Mouse (Mus musculus): Measurements from ENCODE around the gene Catsperz. TPM values are rescaled to one million over a fixed set of nuclear protein-coding genes. Genes with fewer than 3 reads are reported as not detected.
A peak's percentile ranks its signal among the peaks of the same experiment; 100 is the strongest.

Gene Catsperz
- polyA plus RNA-seq, 1 experiment, result 0.16 TPM

DNA sequence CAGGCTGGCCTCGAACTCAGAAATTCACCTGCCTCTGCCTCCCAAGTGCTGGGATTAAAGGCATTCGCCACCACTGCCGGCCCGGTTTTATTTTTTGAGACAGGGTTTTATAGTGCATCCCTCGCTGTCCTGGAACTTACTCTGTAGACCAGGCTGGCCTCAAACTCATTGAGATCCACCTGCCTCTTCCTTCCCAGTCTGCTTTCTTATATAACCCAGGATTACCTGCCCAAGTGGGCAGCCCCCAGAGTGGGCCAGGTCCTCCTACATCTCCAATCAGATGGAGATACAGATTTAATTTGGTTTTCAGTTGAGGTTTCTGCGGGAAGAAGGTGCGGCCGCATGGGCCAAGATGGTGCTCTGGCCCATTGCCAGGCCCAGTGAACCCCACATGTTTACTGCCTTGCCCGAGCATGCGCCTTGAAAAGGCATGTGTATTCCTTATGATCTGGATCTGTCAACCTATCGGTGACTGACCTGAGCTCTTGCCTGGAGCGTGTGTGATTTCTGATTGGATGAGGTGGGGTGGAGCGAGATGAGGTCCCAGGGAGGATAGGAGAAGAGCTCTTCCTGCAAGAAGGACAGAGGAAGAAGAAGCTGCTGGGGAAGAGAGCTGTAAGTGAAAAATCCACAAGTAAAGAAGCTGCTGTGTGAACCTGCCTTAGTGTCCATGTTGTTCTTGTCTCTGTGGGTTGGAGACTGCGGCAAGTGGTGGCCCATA is 31.3 kb downstream of the Catsperz start:
- no peak for TF ChIP-seq CTCF (IDR thresholded peaks at IDR 0.05; ENCODE audit: control insufficient read depth, insufficient read depth, insufficient read length)
- no peak for TF ChIP-seq MYOD1 (IDR thresholded peaks at IDR 0.05; ENCODE audit: control insufficient read depth, insufficient read length, low read depth)
- TF ChIP-seq MAX (IDR thresholded peaks at IDR 0.05), result no peak
- no peak for TF ChIP-seq CEBPB (IDR thresholded peaks at IDR 0.05; ENCODE audit: low read depth)
- no peak for TF ChIP-seq MYOG (IDR thresholded peaks at IDR 0.05; ENCODE audit: control insufficient read depth, extremely low read depth, insufficient read length)
- no peak for TF ChIP-seq FOSL1 (IDR thresholded peaks at IDR 0.05; ENCODE audit: insufficient read depth, low read length, poor library complexity, severe bottlenecking)
- no peak for TF ChIP-seq USF1 (IDR thresholded peaks at IDR 0.05; ENCODE audit: low read depth)
- Histone ChIP-seq H3K79me2 (ENCODE audit: control insufficient read depth, insufficient read depth) (no peaks in the 10 kb centered on the region), H3K27me3 (ENCODE audit: control insufficient read depth, insufficient read depth, insufficient read length) (no peaks in the 10 kb centered on the region), H3ac (ENCODE audit: control insufficient read depth, insufficient read length, low read depth) (no peak overlapping the region), H3K36me3 (ENCODE audit: control insufficient read depth, insufficient read depth) (no peaks in the 10 kb centered on the region), H3K79me3 (ENCODE audit: low read depth) (no peaks in the 10 kb centered on the region), H3K4me3 (ENCODE audit: insufficient read depth, poor library complexity, severe bottlenecking) (no peak overlapping the region)

GRCm38 (mm10) chr19:6892512-6892911 is 32.7 kb downstream of the Catsperz start:
- H3K27me3 ChIP-seq (ENCODE audit: control insufficient read depth, insufficient read depth, insufficient read length), result no peaks in the 10 kb centered on the region
- no peaks in the 10 kb centered on the region for H3K79me3 ChIP-seq (ENCODE audit: low read depth)
- TF ChIP-seq CEBPB (IDR thresholded peaks at IDR 0.05; ENCODE audit: low read depth) (no peak), FOSL1 (IDR thresholded peaks at IDR 0.05; ENCODE audit: insufficient read depth, low read length, poor library complexity, severe bottlenecking) (no peak), MYOG (IDR thresholded peaks at IDR 0.05; ENCODE audit: control insufficient read depth, extremely low read depth, insufficient read length) (no peak)
- H3K79me2 ChIP-seq (ENCODE audit: control insufficient read depth, insufficient read depth), result no peaks in the 10 kb centered on the region
- no peaks in the 10 kb centered on the region for H3K36me3 ChIP-seq (ENCODE audit: control insufficient read depth, insufficient read depth)
- no peak overlapping the region for H3ac ChIP-seq (ENCODE audit: control insufficient read depth, insufficient read length, low read depth)
- H3K4me3 ChIP-seq (ENCODE audit: insufficient read depth, poor library complexity, severe bottlenecking), result no peak overlapping the region

GRCm38 (mm10) chr19:6877965-6878364 is 47.2 kb downstream of the Catsperz start:
- Histone ChIP-seq H3ac (ENCODE audit: control insufficient read depth, insufficient read length, low read depth) (no peak overlapping the region), H3K36me3 (ENCODE audit: control insufficient read depth, insufficient read depth) (no peaks in the 10 kb centered on the region), H3K79me3 (ENCODE audit: low read depth) (no peaks in the 10 kb centered on the region), H3K27me3 (ENCODE audit: control insufficient read depth, insufficient read depth, insufficient read length) (no peaks in the 10 kb centered on the region), H3K79me2 (ENCODE audit: control insufficient read depth, insufficient read depth) (no peaks in the 10 kb centered on the region), H3K4me3 (ENCODE audit: insufficient read depth, poor library complexity, severe bottlenecking) (no peak overlapping the region)
- no peak for TF ChIP-seq MAX (IDR thresholded peaks at IDR 0.05)
- TF ChIP-seq MYOD1 (IDR thresholded peaks at IDR 0.05; ENCODE audit: control insufficient read depth, insufficient read length, low read depth), result no peak
- no peak for TF ChIP-seq USF1 (IDR thresholded peaks at IDR 0.05; ENCODE audit: low read depth)
- no peak for TF ChIP-seq MYOG (IDR thresholded peaks at IDR 0.05; ENCODE audit: control insufficient read depth, extremely low read depth, insufficient read length)

DNA sequence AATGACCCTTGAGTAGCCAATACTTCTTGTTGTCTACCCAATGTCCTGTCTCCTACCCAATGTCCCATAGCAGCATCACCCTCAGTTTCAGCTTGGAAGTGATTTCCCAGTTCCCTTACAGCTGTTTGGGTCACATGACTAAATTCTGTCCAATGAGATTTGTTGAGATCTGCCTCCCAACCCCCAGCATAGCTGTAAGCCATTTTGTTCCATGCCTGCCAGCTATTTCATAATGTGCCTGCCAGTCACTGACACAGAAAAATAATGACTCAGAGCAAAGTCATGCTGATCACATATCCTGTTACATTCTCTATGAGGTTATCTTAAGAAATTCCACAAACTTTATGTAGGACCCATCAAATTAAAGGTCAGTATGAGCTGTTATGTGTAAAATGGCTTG is 48.4 kb downstream of the Catsperz start:
- no peaks in the 10 kb centered on the region for H3K79me2 ChIP-seq (ENCODE audit: control insufficient read depth, insufficient read depth)
- TF ChIP-seq CEBPB (IDR thresholded peaks at IDR 0.05; ENCODE audit: low read depth) (peak; percentile 93), CTCF (IDR thresholded peaks at IDR 0.05; ENCODE audit: control insufficient read depth, insufficient read depth, insufficient read length) (no peak), USF1 (IDR thresholded peaks at IDR 0.05; ENCODE audit: low read depth) (peak; percentile 97), FOSL1 (IDR thresholded peaks at IDR 0.05; ENCODE audit: insufficient read depth, low read length, poor library complexity, severe bottlenecking) (peak; percentile 98), MAX (IDR thresholded peaks at IDR 0.05) (peak; percentile 39), MYOD1 (IDR thresholded peaks at IDR 0.05; ENCODE audit: control insufficient read depth, insufficient read length, low read depth) (peak; percentile 40), MYOG (IDR thresholded peaks at IDR 0.05; ENCODE audit: control insufficient read depth, extremely low read depth, insufficient read length) (no peak)

DNA sequence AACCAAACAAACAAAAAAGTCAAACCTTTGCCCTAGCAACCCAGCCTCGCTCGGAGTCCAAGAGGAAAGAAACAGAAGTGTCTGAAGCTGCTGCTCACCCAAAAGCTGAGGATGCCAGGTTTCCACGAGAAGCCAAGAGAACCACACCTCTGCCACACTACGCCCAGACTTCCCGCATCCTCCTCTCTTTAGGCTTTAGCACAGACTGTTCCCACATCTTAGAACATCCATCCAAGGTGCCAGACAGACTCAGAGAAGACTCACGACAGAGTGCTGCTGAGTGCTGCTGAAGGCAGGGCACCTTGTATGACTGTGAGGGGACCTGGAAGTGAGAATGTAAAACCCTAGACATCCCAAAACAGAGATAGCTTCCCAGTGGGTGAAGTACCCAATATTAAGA is 49.3 kb downstream of the Catsperz start:
- Histone ChIP-seq H3ac (ENCODE audit: control insufficient read depth, insufficient read length, low read depth) (no peak overlapping the region), H3K36me3 (ENCODE audit: control insufficient read depth, insufficient read depth) (no peaks in the 10 kb centered on the region), H3K79me3 (ENCODE audit: low read depth) (no peaks in the 10 kb centered on the region), H3K79me2 (ENCODE audit: control insufficient read depth, insufficient read depth) (no peaks in the 10 kb centered on the region), H3K4me3 (ENCODE audit: insufficient read depth, poor library complexity, severe bottlenecking) (no peak overlapping the region), H3K27me3 (ENCODE audit: control insufficient read depth, insufficient read depth, insufficient read length) (no peaks in the 10 kb centered on the region)
- TF ChIP-seq MYOG (IDR thresholded peaks at IDR 0.05; ENCODE audit: control insufficient read depth, extremely low read depth, insufficient read length) (no peak), FOSL1 (IDR thresholded peaks at IDR 0.05; ENCODE audit: insufficient read depth, low read length, poor library complexity, severe bottlenecking) (no peak), CTCF (IDR thresholded peaks at IDR 0.05; ENCODE audit: control insufficient read depth, insufficient read depth, insufficient read length) (no peak), MYOD1 (IDR thresholded peaks at IDR 0.05; ENCODE audit: control insufficient read depth, insufficient read length, low read depth) (no peak), CEBPB (IDR thresholded peaks at IDR 0.05; ENCODE audit: low read depth) (no peak), USF1 (IDR thresholded peaks at IDR 0.05; ENCODE audit: low read depth) (no peak), MAX (IDR thresholded peaks at IDR 0.05) (no peak)

More for the DNA sequence above, 48.4 kb downstream of the Catsperz start:
- no peak overlapping the region for H3K4me3 ChIP-seq (ENCODE audit: insufficient read depth, poor library complexity, severe bottlenecking)
- no peaks in the 10 kb centered on the region for H3K79me3 ChIP-seq (ENCODE audit: low read depth)
- H3K36me3 ChIP-seq (ENCODE audit: control insufficient read depth, insufficient read depth), result no peaks in the 10 kb centered on the region
- no peaks in the 10 kb centered on the region for H3K27me3 ChIP-seq (ENCODE audit: control insufficient read depth, insufficient read depth, insufficient read length)
- no peak overlapping the region for H3ac ChIP-seq (ENCODE audit: control insufficient read depth, insufficient read length, low read depth)

DNA sequence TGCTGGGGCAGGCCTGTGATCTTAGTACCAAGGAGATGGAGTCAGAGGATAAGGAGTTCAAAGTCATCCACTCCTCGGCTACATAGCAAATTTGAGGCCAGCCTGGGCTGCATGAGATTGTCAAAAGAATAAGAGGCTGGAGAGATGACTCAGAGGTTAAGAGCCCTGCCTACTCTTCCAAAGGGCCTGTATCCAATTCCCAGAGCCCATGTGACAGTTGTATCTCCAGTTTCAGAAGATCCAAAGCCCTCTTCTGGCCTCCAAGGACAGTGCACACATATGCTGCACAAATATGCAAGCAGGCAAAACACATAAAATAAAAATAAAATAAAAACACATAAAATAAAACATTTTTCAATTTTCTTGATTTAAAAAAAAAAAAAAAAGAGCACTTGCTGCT is 50.9 kb downstream of the Catsperz start:
- H3K79me3 ChIP-seq (ENCODE audit: low read depth), result no peaks in the 10 kb centered on the region
- H3K79me2 ChIP-seq (ENCODE audit: control insufficient read depth, insufficient read depth), result no peaks in the 10 kb centered on the region
- H3ac ChIP-seq (ENCODE audit: control insufficient read depth, insufficient read length, low read depth), result no peak overlapping the region
- no peaks in the 10 kb centered on the region for H3K36me3 ChIP-seq (ENCODE audit: control insufficient read depth, insufficient read depth)
- H3K27me3 ChIP-seq (ENCODE audit: control insufficient read depth, insufficient read depth, insufficient read length), result no peaks in the 10 kb centered on the region
- no peak for TF ChIP-seq MYOD1 (IDR thresholded peaks at IDR 0.05; ENCODE audit: control insufficient read depth, insufficient read length, low read depth)
- peak; percentile 51 for TF ChIP-seq USF1 (IDR thresholded peaks at IDR 0.05; ENCODE audit: low read depth)
- H3K4me3 ChIP-seq (ENCODE audit: insufficient read depth, poor library complexity, severe bottlenecking), result no peak overlapping the region

Data from C2C12 (cell line).